Mouse (Mus musculus) liver, postnatal 0 days (tissue): ENCODE measurements around the gene Traip. TPM values are rescaled to one million over a fixed set of nuclear protein-coding genes. Genes with fewer than 3 reads are reported as not detected.

ENCODE experiments used
- ATAC-seq: fragments of 200-750 bp; cut with Nextera tagmentation; 2 replicates; pipeline ENCODE4 v1.8.0; 2017; ENCODE audit warnings: mild to moderate bottlenecking, moderate library complexity
- DNase-seq: peaks from one replicate; pipeline ENCODE4 v3.0.0-alpha.2; 2016
- H3K27ac ChIP-seq: fragments of 300-500 bp; sonication (generic); 2 replicates; pipeline ENCODE4 v1.5.1; 2014; ENCODE audit warnings: antibody characterized with exemption, moderate library complexity, mild to moderate bottlenecking, low read depth
- H3K27me3 ChIP-seq: fragments of 300-500 bp; sonication (generic); 2 replicates; pipeline ENCODE4 v1.6.1; 2014; ENCODE audit warnings: low read length, control low read depth, mixed read lengths; ENCODE audit not compliant: insufficient read depth
- H3K36me3 ChIP-seq: fragments of 300-500 bp; sonication (generic); replicated peaks from 2 replicates; pipeline ENCODE4 v1.6.1; 2014; ENCODE audit warnings: mild to moderate bottlenecking, control low read depth, low read length, moderate library complexity, mixed read lengths; ENCODE audit not compliant: insufficient read depth
- H3K4me1 ChIP-seq: fragments of 300-500 bp; sonication (generic); 2 replicates; pipeline ENCODE4 v1.6.1; 2014; ENCODE audit warnings: antibody characterized with exemption, mild to moderate bottlenecking, control low read depth; ENCODE audit not compliant: insufficient read depth
- H3K4me2 ChIP-seq: fragments of 300-500 bp; sonication (generic); 2 replicates; pipeline ENCODE4 v1.6.1; 2014; ENCODE audit warnings: low read depth, mild to moderate bottlenecking, low read length, moderate library complexity, mixed read lengths
- H3K4me3 ChIP-seq: fragments of 300-500 bp; sonication (generic); 2 replicates; pipeline ENCODE4 v1.5.1; 2014; ENCODE audit warnings: low read depth, low read length
- H3K9ac ChIP-seq: fragments of 300-500 bp; sonication (generic); replicated peaks from 2 replicates; pipeline ENCODE4 v1.6.1; 2014; ENCODE audit warnings: mild to moderate bottlenecking, moderate library complexity
- H3K9me3 ChIP-seq: fragments of 300-500 bp; sonication (generic); 2 replicates; pipeline ENCODE4 v1.6.1; 2016; ENCODE audit warnings: mild to moderate bottlenecking, control low read depth, low read length, mixed read lengths
- CTCF ChIP-seq: sonication (generic); IDR thresholded peaks from 2 replicates; pipeline ENCODE4 v1.5.1; 2016; ENCODE audit warnings: antibody characterized with exemption, low read depth
- EP300 ChIP-seq: IDR thresholded peaks from 2 replicates; pipeline ENCODE4 v1.6.1; 2016; ENCODE audit warnings: antibody characterized with exemption, low read depth, mild to moderate bottlenecking
- whole genome bisulfite sequencing: fragments of 180-500 bp; shearing (Covaris S2); extraction: QIAGEN DNeasy Blood & Tissue Kit; methylation state at CpG from one replicate; pipeline ENCODE4 v1.1.7; 2014; ENCODE audit not compliant: insufficient replicate concordance; 5-methylcytosine and 5-hydroxymethylcytosine counted together
- polyA plus RNA-seq: library from polyadenylated mRNA; unstranded; fragments of >200 nt; fragmentation: Nextera tagmentation; extraction: Ambion mirVana; gene quantifications from 2 replicates; pipeline ENCODE4 v1.2.1, GENCODE M21; 2015

Gene Traip
- polyA plus RNA-seq, 1 experiment from 2014 or later: 6.5 TPM

DNA sequence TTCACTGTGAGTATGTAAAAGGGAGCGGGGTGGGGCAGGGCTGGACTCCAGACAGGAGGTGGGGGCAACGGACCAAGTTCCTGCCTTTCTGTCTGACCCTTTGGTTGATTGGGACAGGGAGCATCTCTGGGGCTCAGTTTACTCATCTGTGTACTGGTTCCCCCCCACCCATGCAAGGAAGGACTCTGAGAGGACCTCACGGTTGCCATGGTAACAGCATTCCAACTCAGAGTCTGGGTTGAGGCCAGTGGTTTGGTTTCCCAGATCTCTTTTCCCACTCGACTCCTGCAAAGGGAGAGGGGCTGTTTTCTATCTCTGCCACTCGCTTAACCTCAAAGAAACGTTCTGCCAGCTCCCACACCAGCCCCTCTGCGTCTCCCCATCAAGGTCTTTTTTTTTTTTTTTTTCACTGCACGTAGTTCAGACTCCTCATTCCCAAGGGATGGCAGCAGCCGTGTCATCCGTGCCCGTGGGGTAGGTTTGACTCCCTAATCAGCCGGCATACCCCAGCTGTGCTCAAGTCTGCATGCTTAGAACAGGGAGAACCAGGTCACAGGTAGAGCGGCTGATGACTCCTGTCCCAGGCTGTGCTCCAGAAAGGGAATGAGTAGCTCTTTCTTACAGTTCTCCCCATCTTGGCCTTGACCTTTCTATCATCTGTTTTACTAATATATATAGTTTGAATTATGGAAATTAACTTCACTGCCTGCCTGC, 31.9 kb upstream of the Traip start:
- no peak overlapping the region for H3K9ac ChIP-seq
- no peak overlapping the region for H3K4me2 ChIP-seq
- ATAC-seq (no peak), DNase-seq (no peak)
- no peak overlapping the region for H3K27ac ChIP-seq
- H3K4me1 ChIP-seq: no peaks in the 10 kb centered on the region
- 47% methylated on average over 13 of the region's 13 CpGs for WGBS
- TF ChIP-seq EP300 (no peak), CTCF (no peak)
- H3K27me3 ChIP-seq: no peaks in the 10 kb centered on the region
- no peaks in the 10 kb centered on the region for H3K9me3 ChIP-seq
- no peak overlapping the region for H3K4me3 ChIP-seq
- H3K36me3 ChIP-seq: 0 out of 2 replicates have a peak, but pooled peaks cover 2% of the 10 kb centered on the region

GRCm38 (mm10) chr9:107918884-107919283, 31.1 kb upstream of the Traip start:
- DNase-seq: no peak

GRCm38 (mm10) chr9:107919441-107919840, 30.5 kb upstream of the Traip start:
- H3K36me3 ChIP-seq: 0 out of 2 replicates have a peak, but pooled peaks cover 2% of the 10 kb centered on the region
- no peak for TF ChIP-seq EP300
- no peak for TF ChIP-seq CTCF
- H3K9me3 ChIP-seq: no peaks in the 10 kb centered on the region
- no peak overlapping the region for H3K27ac ChIP-seq
- 68% methylated on average over 5 of the region's 5 CpGs for WGBS
- no peaks in the 10 kb centered on the region for H3K27me3 ChIP-seq
- H3K9ac ChIP-seq: no peak overlapping the region
- no peak overlapping the region for H3K4me2 ChIP-seq
- DNase-seq: no peak
- H3K4me1 ChIP-seq: peaks cover 3% of the 10 kb centered on the region; the same call in 1 of the 2 replicates
- H3K4me3 ChIP-seq: no peak overlapping the region
- ATAC-seq: no peak

More at GRCm38 (mm10) chr9:107918884-107919283, 31.1 kb upstream of the Traip start:
- Histone ChIP-seq H3K9me3 (no peaks in the 10 kb centered on the region), H3K27ac (no peak overlapping the region), H3K36me3 (0 out of 2 replicates have a peak, but pooled peaks cover 2% of the 10 kb centered on the region), H3K4me3 (no peak overlapping the region), H3K4me2 (no peak overlapping the region), H3K27me3 (no peaks in the 10 kb centered on the region), H3K9ac (no peak overlapping the region), H3K4me1 (peaks cover 3% of the 10 kb centered on the region; the same call in 1 of the 2 replicates)
- TF ChIP-seq EP300 (no peak), CTCF (no peak)
- 77% methylated on average over 6 of the region's 6 CpGs for WGBS
- no peak for ATAC-seq

GRCm38 (mm10) chr9:107923021-107923420, 26.9 kb upstream of the Traip start:
- Histone ChIP-seq H3K27me3 (0 out of 2 replicates have a peak, but pooled peaks cover 2% of the 10 kb centered on the region), H3K9me3 (no peaks in the 10 kb centered on the region), H3K4me1 (peaks cover 3% of the 10 kb centered on the region; the same call in 1 of the 2 replicates), H3K4me2 (no peak overlapping the region), H3K27ac (no peak overlapping the region), H3K4me3 (no peak overlapping the region), H3K9ac (no peak overlapping the region), H3K36me3 (0 out of 2 replicates have a peak, but pooled peaks cover 2% of the 10 kb centered on the region)
- 30% methylated on average over 7 of the region's 7 CpGs for WGBS
- TF ChIP-seq CTCF: peak; percentile 73
- TF ChIP-seq EP300: no peak
- DNase-seq (peak; percentile 70), ATAC-seq (peak; percentile 64; the same call in 1 of the 2 replicates)

GRCm38 (mm10) chr9:107923956-107924355, 26.0 kb upstream of the Traip start:
- no peak for TF ChIP-seq CTCF
- TF ChIP-seq EP300: no peak
- no peaks in the 10 kb centered on the region for H3K36me3 ChIP-seq
- no peaks in the 10 kb centered on the region for H3K9me3 ChIP-seq
- H3K4me2 ChIP-seq: no peak overlapping the region
- DNase-seq (no peak), ATAC-seq (peak; percentile 40; the same call in 1 of the 2 replicates)
- no peak overlapping the region for H3K27ac ChIP-seq
- no peak overlapping the region for H3K4me3 ChIP-seq
- WGBS: 15% methylated on average over 6 of the region's 6 CpGs
- H3K27me3 ChIP-seq: 0 out of 2 replicates have a peak, but pooled peaks cover 2% of the 10 kb centered on the region
- no peak overlapping the region for H3K9ac ChIP-seq
- peaks cover 3% of the 10 kb centered on the region; the same call in 1 of the 2 replicates for H3K4me1 ChIP-seq

- ATAC-seq (no peak), DNase-seq (no peak)
- 0 out of 2 replicates have a peak, but pooled peaks cover 2% of the 10 kb centered on the region for H3K27me3 ChIP-seq
- no peaks in the 10 kb centered on the region for H3K36me3 ChIP-seq
- H3K27ac ChIP-seq: no peak overlapping the region
- TF ChIP-seq CTCF (no peak), EP300 (no peak)
- H3K9me3 ChIP-seq: no peaks in the 10 kb centered on the region
- no peak overlapping the region for H3K4me2 ChIP-seq
- WGBS: 41% methylated on average over 3 of the region's 3 CpGs
- no peak overlapping the region for H3K9ac ChIP-seq
- peaks cover 3% of the 10 kb centered on the region; the same call in 1 of the 2 replicates for H3K4me1 ChIP-seq
- H3K4me3 ChIP-seq: no peak overlapping the region
These were observed 24.7 kb upstream of the Traip start for GRCm38 (mm10) chr9:107925251-107925650.
